Mouse (Mus musculus): ENCODE results near the gene Csnk2a1.
"Not testable (repeated sequence)": the region's sequence is repeated elsewhere in the genome, so short reads cannot be mapped to it uniquely, and the experiment has no call there.

Gene Csnk2a1

DNA sequence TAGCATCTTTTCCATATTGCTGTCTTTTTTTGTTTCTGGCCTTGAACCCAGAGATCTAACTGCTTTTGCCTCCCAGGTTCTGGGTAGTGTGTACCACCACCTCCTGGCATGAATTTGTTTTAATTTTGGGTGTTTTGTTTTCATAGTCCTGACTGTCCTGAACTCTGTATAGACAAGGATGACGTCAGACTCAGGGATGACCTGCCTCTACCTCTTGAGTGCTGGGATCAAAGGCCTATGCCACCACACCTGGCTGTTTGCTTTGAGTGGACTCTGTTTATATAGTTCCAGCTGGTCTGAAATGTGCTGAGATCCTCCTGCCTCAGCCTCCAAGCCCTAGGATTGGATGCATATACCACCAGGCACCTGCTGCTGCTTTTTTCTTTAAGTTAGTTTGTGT lies 11.3 kb downstream of the Csnk2a1 start:
- no peak for DNase-seq (ENCODE audit: low spot score)

DNA sequence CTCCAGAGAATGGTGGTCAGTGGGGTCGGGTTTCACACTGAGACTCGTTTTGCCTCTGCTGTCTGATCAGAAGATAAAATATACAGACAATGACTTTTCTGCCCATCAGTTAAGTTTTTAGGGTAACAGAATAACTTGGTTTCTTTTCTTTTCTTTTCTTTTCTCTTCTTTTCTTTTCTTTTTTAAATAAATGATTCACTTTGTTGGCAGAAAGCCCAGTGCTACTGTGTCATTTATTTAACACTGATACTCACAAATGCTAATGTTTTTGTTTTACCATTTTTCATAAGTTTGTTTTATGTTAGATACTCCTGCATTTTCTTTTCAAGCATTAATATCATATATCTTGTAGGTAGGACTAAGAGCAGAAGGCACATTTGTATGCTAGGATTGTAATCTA lies 13.9 kb downstream of the Csnk2a1 start:
- no peak for DNase-seq (ENCODE audit: low spot score)

DNA sequence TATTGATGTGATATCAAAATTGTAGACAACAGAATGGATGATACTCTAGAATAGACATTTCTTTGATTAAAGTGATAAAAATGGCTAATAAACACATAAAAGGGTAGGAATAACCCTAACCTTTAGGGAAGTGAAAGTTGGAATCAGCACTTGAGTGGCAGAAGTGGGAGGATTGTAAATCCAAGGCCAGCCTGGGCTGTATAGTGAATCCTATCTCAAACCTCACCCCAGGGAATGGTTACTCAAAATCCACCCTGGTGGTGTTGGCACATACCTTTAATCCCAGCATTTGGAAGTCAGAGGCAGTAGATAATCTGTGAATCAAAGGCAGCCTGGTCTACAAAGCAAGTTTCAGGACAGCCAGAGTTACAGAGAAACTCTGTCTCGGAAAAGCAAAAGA lies 20.6 kb downstream of the Csnk2a1 start:
- DNase-seq (ENCODE audit: low spot score), result no peak

DNA sequence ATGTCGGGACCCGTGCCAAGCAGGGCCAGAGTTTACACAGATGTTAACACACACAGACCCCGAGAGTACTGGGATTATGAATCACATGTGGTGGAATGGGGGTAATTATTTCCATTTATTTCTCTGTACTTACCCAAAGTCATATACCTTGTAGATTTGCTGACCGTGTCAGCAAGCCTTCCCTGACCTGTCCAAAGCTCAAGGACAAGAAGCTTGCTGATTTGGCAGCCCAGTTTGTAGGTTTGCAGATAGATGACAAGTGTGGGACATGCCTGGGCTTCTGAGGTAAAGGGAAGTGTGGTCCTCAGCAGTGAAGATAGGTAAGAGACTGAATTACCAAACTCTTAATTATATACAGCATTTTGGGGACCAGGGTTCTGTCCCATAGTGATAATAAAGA lies 23.9 kb downstream of the Csnk2a1 start:
- no peak for DNase-seq (ENCODE audit: low spot score)

DNA sequence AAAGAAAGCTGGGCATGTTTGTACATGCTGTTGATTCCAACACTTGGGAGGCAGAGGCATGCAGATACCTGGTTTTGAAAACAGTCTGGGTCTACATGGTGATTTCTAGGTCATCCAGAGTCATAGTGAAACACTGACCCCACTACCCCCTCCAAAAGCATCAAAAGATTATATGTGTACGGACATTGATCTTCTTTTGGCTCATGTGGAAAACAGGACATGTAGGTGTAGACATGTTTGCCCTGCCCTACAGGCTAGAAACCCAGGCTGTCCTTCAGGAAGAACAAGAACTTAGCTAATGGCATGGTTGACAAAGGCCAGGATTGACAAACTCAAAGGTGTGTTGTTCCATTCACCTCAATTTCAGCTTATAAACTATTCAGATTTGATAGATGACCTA lies 33.1 kb downstream of the Csnk2a1 start:
- DNase-seq (ENCODE audit: low spot score), result no peak

DNA sequence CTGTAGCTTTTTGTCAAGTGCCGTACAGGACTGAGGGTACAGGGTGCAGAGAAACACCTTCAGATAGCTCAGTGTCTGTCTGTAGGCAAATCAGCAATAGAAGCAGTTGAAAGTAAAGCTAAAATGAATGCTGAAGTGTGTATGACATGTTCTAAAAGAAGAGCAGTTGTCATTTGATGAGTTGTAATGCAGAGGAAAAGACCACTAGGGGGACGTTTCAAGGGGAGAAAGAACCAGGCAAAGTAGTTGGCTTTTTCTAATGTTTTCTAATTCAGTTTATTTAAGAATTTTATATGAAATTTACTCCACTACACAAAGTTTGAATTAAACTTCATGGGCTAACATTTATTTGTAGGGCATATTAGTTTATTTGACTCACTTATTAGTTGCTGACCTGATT lies 47.0 kb downstream of the Csnk2a1 start:
- DNase-seq (ENCODE audit: low spot score), result no peak

DNA sequence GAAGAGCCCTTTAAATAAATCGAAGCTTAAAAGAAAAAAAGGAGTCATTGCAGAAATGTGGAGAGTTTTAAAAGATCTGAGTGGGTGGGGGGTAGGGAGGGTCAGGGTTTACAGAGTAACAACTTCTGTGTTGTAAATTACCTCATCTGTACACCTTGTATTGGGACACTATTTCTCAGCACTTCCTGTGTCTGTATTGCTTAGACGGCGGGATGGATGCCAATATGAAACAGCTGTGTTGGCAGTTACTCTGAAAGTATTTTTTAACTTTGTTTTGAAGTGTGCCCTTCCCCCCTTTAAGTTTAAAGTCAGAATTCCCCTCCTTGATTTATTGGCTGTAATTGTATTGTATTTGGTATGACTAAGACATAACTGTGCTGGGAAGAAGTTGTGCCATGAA lies 54.8 kb downstream of the Csnk2a1 start:
- no peak for DNase-seq (ENCODE audit: low spot score)

DNA sequence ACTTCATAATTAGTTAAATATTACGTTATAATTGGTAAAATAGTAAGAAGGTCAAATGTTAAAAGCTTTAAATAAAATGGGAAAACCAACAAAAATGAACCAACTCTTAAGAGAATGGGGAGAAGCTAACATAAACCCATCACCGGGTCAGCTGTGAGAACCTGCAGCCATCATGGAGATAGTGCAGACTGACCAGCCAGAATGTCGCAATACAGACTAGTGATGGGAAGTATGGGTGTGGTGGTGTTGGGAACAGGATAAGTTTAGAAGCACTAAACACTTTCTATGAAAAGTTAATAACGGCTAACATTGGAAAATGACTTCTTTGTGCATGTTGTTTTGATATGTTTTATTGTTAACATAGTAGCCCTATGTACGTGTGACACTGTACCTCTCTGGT lies 60.9 kb downstream of the Csnk2a1 start:
- DNase-seq (ENCODE audit: low spot score), result no peak

DNA sequence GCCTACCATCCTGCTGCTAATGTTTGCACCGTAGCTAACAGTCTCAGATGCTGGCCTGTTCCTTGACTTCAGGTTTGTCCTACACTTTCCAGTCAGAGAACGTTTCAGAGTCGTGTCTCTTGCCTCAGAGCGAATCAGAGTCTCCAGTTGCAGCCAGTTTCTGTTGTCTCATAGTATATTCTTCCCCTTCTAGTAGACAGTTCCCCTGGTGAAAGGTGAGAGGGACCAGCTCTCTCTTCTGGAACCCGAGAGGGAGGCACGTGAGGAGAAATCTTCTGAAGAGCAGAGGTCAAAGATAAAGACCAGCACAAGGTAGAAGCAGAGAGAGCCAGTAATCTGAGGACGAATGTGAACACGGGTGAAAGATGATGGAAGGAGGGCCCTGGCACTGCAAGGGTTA lies 61.4 kb downstream of the Csnk2a1 start:
- no peak for DNase-seq (ENCODE audit: low spot score)

DNA sequence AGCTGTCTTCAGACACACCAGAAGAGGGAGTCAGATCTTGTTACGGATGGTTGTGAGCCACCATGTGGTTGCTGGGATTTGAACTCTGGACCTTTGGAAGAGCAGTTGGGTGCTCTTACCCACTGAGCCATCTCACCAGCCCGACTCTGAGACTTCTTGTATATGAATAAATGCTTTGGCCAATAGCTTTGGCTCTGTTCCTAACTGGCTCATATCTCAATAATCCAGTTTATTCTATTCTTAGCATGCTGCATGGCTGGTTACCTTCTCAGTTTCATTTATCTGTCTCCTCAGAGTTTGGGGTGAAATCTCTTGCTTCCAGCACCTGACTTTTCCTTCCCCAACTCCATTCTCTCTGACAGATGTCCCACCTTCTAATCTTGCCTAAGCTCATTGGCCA lies 63.0 kb downstream of the Csnk2a1 start:
- not testable (repeated sequence) for DNase-seq (ENCODE audit: low spot score)

DNA sequence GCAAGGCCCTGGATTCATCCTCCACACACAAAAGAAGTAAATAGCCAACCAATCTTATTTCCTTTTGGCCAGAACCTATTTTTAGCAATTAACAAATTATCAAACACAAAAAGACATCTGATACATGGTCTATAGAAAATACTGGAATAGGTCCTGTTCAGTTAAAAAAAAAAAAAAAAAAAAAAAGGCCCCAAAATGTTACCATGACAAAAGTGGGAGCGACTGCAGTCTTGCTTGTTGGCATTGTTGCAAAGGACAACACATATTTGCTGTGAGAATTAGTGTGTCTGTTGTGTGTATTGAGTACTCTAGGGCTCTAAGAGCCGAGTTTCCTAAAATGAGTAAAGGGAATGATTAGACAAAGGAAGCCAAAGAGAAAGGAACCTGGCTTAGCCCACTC lies 65.8 kb downstream of the Csnk2a1 start:
- DNase-seq (ENCODE audit: low spot score), result no peak

DNA sequence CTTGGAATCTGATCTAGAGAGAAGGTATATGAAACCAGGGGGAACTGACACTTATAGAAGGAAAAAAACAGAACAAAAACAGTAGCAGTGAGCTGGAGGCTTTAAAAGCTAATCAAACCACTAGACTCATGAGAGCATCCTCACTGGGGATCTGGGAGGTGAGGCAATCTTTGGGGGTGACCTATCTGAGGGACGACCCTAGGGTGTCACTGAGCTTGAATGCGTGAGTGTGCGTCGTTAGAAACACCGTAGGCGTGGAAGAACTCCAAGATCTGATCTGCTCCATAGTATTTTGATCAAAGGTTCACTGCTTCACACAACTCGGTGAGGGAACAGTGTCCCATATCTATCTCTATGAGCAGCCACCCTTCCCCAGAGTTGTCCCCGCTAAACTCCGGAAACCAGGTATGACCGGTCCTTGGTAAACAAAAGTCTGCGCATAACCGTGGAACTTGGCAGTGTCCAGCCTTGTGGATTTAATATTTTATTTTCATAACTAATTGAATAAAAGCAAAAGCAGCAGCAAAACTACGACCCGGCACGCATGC lies 66.6 kb downstream of the Csnk2a1 start:
- no peak for DNase-seq (ENCODE audit: low spot score)

DNA sequence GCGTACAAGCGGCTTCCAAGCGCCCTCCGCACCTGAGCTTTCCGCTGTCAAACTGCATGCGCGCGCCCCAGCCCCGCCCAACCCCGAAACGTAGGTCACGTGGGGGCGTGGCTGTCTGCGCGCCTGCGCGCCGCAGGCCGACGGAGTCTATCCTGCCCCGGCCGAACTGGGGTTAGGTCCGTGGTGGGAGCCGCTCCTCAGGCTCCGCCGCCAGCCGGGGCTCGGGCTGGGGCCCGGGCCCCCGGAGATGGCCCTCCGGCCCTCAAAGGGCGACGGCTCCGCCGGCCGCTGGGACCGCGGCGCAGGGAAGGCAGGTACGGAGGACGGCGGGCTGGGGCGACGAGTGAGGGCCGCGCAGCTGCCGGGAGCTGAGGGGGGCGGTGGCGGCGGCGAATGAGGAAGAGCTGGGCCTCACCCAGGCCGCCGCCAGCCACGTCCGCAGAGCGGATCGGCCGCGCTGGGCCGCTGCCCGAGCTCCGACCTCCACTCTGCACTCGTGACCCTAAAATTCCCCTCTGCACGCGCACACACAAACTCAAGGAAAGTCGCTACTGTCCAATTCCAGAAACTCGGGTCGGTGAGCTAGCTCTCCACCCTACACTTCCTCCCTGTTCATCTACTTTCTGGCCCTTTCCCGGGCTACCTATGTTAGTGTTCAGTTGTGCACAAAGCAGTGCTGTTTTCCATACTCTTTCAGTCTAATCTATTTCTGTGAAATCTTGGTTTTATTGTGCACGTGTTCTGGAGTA lies 67.3 kb downstream of the Csnk2a1 start, which contains the start of gene Tbc1d20:
Gene Tbc1d20 (plus strand): TSS at position 102 of the 749 bp plus-strand sequence.
- peak; percentile 92 for DNase-seq (ENCODE audit: low spot score)

DNA sequence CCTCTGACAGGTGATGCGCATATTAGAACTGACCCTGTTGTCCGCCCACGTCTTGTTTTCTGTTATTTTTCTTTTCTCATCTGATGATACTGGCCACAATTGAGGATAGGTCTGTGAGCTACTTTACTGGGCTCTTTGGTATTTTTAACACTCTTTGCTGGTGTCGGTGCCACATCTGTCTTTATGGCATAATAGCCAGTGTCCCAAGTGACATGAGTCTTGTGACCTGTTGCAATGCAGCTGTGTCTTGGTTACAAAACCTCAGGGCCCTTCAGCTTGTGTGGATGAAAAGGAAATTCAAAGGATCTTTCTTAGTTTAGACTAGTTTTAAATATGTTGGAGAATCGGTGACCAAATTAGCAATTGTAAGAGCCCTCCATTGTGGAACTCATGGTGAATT lies 67.9 kb downstream of the Csnk2a1 start:
- no peak for DNase-seq (ENCODE audit: low spot score)

DNA sequence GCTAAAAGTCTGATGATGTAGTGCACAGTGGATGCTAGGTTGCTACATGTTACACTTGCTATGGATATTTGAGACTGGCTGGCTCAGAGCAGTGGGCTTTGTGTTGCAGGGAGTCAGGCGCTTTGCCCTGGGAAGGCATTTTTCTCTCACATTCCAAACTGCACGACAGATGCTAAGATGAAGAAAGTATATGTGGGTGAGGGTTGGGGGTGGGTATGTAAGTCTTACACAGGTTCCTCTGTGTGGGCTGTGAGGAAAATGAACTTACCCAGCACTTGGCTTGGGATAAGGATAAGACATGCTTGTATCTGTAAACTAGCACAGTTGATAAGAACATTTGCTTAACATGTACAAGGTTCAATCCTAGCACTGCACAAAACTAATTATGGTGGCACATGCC lies 76.2 kb downstream of the Csnk2a1 start:
- no peak for DNase-seq (ENCODE audit: low spot score)

DNA sequence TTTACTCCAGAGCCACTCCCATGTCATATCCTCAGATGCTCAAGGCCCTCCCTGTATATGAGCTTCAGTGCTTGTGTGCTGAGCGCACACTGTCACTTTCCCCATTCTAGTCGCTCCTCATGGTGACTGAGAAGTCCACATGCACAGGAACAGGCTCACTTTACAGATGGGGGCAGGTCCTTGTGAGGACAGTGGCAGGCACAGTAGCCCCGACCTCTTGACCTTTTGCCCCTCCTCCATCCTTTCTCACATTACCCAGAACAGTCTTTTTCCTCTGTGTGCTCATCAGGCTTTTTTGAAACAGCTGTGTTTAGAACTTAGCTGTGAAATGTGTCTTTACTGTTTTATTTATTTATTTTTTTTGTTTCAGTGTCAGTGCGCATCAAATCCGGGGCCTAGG lies 77.1 kb downstream of the Csnk2a1 start:
- no peak for DNase-seq (ENCODE audit: low spot score)

DNA sequence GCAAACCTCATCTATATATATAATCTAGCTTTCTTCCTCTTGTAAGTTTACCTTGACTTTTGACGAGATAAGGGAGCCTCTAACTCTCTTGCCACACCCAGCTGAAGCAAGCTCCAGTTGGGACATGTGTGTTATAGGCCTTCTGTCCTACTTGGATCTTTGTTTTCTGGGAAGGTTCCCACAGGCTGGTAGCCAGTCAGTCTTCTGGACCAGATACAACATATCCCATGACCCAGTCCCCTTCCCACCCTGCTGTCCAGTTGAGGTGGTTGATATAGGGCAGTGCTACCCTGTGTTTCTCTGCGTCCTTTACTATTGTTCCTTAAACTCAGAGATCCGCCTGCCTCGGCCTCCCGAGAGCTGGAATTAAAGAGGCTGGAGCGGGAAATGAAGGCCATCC lies 78.8 kb downstream of the Csnk2a1 start:
- DNase-seq (ENCODE audit: low spot score), result no peak

DNA sequence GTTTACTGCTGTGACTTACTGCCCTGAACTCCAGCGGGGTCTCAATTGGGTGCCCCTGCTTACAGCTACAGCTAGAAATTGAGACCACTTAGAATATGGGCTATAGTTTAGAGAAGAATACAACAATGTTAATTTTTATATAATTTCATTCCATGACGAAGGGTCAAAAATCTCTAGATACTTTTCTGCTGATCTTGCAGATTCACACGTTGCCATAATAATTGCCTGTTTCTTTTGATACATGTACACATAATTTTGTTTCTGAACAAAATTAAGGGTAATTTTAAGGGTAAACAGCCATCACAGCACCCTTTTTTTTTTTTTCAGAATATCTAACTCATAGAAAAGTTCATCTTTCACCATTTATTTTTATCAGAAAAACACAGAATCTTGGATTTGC lies 80.5 kb downstream of the Csnk2a1 start:
- no peak for DNase-seq (ENCODE audit: low spot score)

DNA sequence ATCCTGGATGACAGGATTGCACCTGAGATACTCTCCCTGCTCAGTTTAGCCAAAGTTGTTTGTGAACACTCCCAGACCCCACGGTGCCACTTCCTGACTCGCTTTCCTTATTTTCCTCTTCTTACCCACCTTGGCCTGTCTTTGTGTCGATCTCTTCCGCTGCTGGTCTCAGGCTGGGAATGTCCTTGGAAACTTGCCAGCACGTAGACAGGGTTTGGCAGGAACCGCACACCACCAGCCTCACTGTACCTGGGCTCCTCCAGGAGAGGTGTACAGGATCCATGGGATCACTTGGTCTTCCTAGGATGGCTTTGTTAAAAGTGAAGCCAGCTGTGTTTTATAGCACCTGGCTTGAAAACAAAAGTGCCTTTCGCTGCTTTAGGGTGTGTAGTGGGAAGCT lies 86.4 kb downstream of the Csnk2a1 start:
- DNase-seq (ENCODE audit: low spot score), result no peak

DNA sequence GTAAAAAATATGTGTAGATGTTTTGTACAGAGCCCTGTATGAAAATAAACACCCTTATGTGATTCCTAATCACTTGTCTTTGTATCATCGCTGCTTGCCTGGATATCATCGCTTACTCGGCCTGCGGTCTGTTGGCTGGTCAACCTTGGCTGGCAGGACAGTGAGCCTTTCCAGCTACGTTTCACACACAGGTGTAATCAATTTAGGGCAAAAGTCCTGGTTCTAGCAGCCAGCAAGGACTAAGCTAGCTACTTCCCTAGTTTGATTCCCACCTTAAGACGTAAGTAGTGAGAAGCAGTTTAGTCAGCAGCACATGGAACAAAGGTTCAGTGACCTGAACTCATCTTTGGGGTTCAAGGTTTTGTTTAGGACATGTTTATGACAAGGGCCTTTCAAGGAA lies 87.3 kb downstream of the Csnk2a1 start:
- no peak for DNase-seq (ENCODE audit: low spot score)

DNA sequence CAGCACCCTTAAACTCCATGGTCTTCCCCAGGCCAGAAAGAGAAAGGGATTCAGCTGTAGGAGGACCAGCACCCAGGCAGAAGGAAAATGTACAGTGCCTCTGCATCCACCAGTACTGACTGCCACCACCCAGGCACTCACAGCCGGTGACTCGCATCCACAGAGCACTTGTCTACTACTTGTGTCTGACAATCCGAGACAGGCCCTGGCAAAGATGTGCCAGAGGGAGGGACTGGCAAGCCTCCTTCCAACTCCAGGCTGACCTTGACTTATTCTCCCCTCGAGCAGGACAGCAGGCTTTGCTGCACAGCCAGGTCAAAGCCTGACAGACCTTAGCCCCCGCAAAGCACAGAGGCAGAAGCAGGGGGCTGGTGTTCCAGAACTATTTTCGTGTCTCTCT lies 90.4 kb downstream of the Csnk2a1 start:
- no peak for DNase-seq (ENCODE audit: low spot score)

DNA sequence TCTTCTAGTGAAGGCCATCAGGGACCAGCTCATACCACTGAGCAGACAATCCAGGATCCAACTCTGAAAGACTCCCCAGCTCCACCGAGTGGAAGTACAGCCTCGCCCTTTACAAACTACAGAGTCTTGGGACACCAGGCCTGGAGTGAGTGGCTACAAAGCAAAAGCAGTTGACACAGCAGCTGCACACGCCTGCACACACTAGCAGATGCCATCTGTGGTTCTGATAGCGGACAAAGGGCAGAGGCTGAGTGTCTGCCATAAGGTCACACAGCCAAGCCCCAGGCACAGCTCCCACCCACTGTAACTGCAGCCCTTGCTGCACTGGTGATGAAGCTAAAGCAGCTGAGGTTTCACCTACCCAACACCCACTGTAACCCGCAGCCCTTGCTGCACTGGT lies 94.9 kb downstream of the Csnk2a1 start:
- no peak for DNase-seq (ENCODE audit: low spot score)

DNA sequence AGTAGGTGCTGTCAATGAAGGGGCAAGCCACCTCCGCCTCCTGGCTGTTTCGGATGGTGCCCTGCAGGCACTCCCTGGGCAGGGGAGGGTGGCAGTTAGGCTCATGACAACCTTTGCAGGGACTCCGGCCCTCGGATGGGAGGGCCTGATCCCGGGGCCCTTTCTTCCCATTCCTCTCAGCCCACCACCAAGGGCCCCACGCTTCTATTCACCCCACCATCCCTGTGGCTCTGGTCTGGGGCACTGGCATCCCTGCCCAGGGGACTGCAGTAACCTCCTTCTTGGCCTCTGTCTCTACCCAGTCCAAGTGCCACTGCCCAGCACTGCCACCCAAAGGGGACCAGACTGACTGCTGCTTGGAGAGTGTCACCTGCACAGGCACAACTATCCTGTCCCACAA lies 95.6 kb downstream of the Csnk2a1 start:
- no peak for DNase-seq (ENCODE audit: low spot score)

DNA sequence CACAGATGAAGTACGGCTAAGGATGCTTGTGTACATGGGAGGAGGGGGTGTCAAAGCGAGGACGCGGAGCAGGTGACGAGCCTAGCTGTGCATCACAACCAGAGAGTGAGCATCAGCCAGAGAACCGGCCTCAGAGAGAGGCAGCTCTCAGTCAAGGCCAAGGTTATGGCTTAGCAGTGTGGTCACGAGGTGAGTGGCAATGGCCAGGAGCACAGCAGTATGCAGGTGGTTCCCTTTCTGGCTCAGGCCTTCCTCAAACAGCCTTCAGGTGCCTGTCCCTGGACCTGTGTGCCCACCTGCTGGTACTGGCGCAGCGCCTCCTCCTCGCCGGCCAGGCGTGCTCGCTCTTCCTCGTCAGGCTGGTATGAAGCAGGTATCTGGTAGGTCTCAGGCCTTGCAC lies 97.3 kb downstream of the Csnk2a1 start:
- no peak for DNase-seq (ENCODE audit: low spot score)
